Mouse (Mus musculus) hindbrain, postnatal 0 days (tissue): ENCODE data around the gene Mlx. TPM values are rescaled to one million over a fixed set of nuclear protein-coding genes. Genes with fewer than 3 reads are reported as not detected.

Experiments used
- ATAC-seq: fragments of 200-750 bp; cut with Nextera tagmentation; 2 replicates; pipeline ENCODE4 v1.8.0; 2017; ENCODE audit warnings: mild to moderate bottlenecking, moderate TSS enrichment, moderate library complexity
- DNase-seq: peaks from one replicate; pipeline ENCODE4 v3.0.0-alpha.2; 2015; ENCODE audit warnings: low spot score
- H3K27ac ChIP-seq: fragments of 300-500 bp; sonication (generic); 2 replicates; pipeline ENCODE4 v1.5.1; 2014; ENCODE audit warnings: mild to moderate bottlenecking
- H3K27me3 ChIP-seq: fragments of 300-500 bp; sonication (generic); 2 replicates; pipeline ENCODE4 v1.6.1; 2014; ENCODE audit warnings: low read length, mixed read lengths; ENCODE audit not compliant: insufficient read depth
- H3K36me3 ChIP-seq: fragments of 300-500 bp; sonication (generic); 2 replicates; pipeline ENCODE4 v1.6.1; 2014; ENCODE audit warnings: low read length, mixed read lengths; ENCODE audit not compliant: insufficient read depth
- H3K4me1 ChIP-seq: fragments of 300-500 bp; sonication (generic); 2 replicates; pipeline ENCODE4 v1.6.1; 2014; ENCODE audit warnings: antibody characterized with exemption, low read length, mixed read lengths; ENCODE audit not compliant: insufficient read depth
- H3K4me2 ChIP-seq: fragments of 300-500 bp; sonication (generic); 2 replicates; pipeline ENCODE4 v1.6.1; 2014; ENCODE audit warnings: low read depth, mild to moderate bottlenecking, low read length, moderate library complexity, mixed read lengths
- H3K4me3 ChIP-seq: fragments of 300-500 bp; sonication (generic); 2 replicates; pipeline ENCODE4 v1.5.1; 2014; ENCODE audit warnings: low read length
- H3K9ac ChIP-seq: fragments of 300-500 bp; sonication (generic); replicated peaks from 2 replicates; pipeline ENCODE4 v1.6.1; 2014; ENCODE audit warnings: mild to moderate bottlenecking, low read length, moderate library complexity, mixed read lengths
- H3K9me3 ChIP-seq: fragments of 300-500 bp; sonication (generic); 2 replicates; pipeline ENCODE4 v1.6.1; 2016; ENCODE audit warnings: low read length, mixed read lengths
- CTCF ChIP-seq: IDR thresholded peaks from 2 replicates; pipeline ENCODE4 v1.5.1; 2016; ENCODE audit warnings: antibody characterized with exemption, control low read depth, low read depth
- WGBS: fragments of 180-500 bp; shearing (Covaris S2); extraction: QIAGEN DNeasy Blood & Tissue Kit; methylation state at CpG from one replicate; pipeline ENCODE4 v1.1.7; 2014; 5-methylcytosine and 5-hydroxymethylcytosine counted together
- polyA plus RNA-seq: library from polyadenylated mRNA; unstranded; fragments of >200 nt; fragmentation: Nextera tagmentation; extraction: Ambion mirVana; gene quantifications from 2 replicates; pipeline ENCODE4 v1.2.1, GENCODE M21; 2015
- total RNA-seq: library from RNA; depleted of rRNA; stranded (reverse); fragments of >200 nt; gene quantifications from 2 replicates; pipeline ENCODE4 v1.2.3, GENCODE M21; 2014

Mlx gene
- total and polyA plus RNA-seq, 2 experiments from 2014 or later: 42.2 to 58.3 TPM

- H3K9me3 ChIP-seq: no peaks in the 10 kb centered on the region
- H3K27me3 ChIP-seq: no peaks in the 10 kb centered on the region
- H3K4me3 ChIP-seq: no peak overlapping the region
- ATAC-seq (no peak), DNase-seq (no peak)
- WGBS: 79% methylated on average over 4 of the region's 4 CpGs
- no peak overlapping the region for H3K4me2 ChIP-seq
- no peak overlapping the region for H3K9ac ChIP-seq
- H3K4me1 ChIP-seq: no peaks in the 10 kb centered on the region
- H3K36me3 ChIP-seq: peaks cover 19% of the 10 kb centered on the region
- H3K27ac ChIP-seq: peak overlapping the region; percentile 70; the same call in 1 of the 2 replicates
- TF ChIP-seq CTCF: no peak
These were observed 22.6 kb upstream of the Mlx start for GRCm38 (mm10) chr11:101064462-101064861.

- Histone ChIP-seq H3K27ac (no peak overlapping the region), H3K4me2 (no peak overlapping the region), H3K27me3 (no peaks in the 10 kb centered on the region), H3K9ac (no peak overlapping the region), H3K4me1 (no peaks in the 10 kb centered on the region), H3K9me3 (no peaks in the 10 kb centered on the region), H3K4me3 (no peak overlapping the region), H3K36me3 (peaks cover 19% of the 10 kb centered on the region)
- ATAC-seq (no peak), DNase-seq (no peak)
- no peak for TF ChIP-seq CTCF
- 92% methylated on average over 9 of the region's 9 CpGs for WGBS
These were observed 22.1 kb upstream of the Mlx start for GRCm38 (mm10) chr11:101065002-101065401.

DNA sequence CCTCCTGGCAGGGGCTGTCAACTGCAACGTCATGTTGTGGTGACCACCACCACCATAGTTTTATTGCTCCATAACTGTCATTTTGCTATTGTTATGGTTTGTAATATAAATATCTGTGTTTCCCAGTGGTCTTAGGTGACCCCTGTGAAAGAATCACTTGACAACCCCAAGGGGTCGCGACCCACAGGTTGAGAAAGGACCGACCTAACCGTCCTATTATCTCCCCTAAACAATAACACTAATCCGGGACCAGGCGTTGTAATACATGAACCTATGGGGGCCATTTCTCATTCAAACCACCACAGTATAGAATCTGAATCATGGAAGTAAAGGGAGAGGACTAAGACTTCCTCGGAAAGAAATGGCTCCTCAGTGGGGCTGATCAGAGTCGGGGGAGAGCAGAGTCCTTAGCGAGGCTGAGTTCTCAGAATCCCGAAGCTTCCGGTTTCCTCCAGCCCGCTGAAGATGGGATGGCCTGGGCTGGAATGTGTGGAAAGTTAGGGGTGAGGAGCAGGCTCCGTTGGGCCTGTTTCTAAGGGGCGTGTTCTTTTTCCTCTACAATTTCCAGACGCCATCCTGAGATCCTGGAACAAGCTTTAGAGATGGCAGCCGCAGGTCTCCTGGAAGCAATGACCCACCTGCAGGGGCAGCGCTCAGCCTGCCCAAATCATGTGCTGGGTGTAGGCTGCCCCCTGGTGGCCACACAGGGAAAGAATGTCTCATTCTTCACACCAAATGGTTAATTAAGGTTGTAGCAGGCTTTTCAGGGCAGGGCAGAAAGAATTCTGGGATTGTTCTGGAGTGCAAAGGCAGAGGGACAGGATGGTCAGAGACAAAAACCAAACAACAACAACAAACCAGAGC lies 20.3 kb upstream of the Mlx start:
- H3K4me1 ChIP-seq: 0 out of 2 replicates have a peak, but pooled peaks cover 6% of the 10 kb centered on the region
- H3K9ac ChIP-seq: no peak overlapping the region; the same call in 1 of the 2 replicates
- ATAC-seq: peak; percentile 22; the same call in 1 of the 2 replicates
- H3K4me2 ChIP-seq: peak overlapping the region; percentile 51
- DNase-seq: peak; percentile 90
- 21% methylated on average over 18 of the region's 18 CpGs for WGBS
- peak overlapping the region; percentile 24 for H3K4me3 ChIP-seq
- no peaks in the 10 kb centered on the region for H3K27me3 ChIP-seq
- peak; percentile 100 for TF ChIP-seq CTCF
- no peaks in the 10 kb centered on the region for H3K9me3 ChIP-seq
- H3K36me3 ChIP-seq: peaks cover 10% of the 10 kb centered on the region; the same call in 1 of the 2 replicates
- H3K27ac ChIP-seq: peak overlapping the region; percentile 29; the same call in 1 of the 2 replicates

GRCm38 (mm10) chr11:101069391-101070188 lies 17.5 kb upstream of the Mlx start, which contains the start of gene Naglu:
TSS of gene Naglu (plus strand) at chr11:101070012.
- no peaks in the 10 kb centered on the region for H3K9me3 ChIP-seq
- H3K4me1 ChIP-seq: 0 out of 2 replicates have a peak, but pooled peaks cover 6% of the 10 kb centered on the region
- ATAC-seq (peak; percentile 89), DNase-seq (peak; percentile 96)
- TF ChIP-seq CTCF: no peak
- H3K27me3 ChIP-seq: no peaks in the 10 kb centered on the region
- peak within 1 kb of the TSS; percentile 81 for H3K4me3 ChIP-seq
- H3K36me3 ChIP-seq: no peaks in the 10 kb centered on the region
- peak within 1 kb of the TSS; percentile 83 for H3K27ac ChIP-seq
- WGBS: 4% methylated on average over 35 of the region's 35 CpGs
- H3K9ac ChIP-seq: peak within 1 kb of the TSS; percentile 86
- peak within 1 kb of the TSS; percentile 98 for H3K4me2 ChIP-seq

- Histone ChIP-seq H3K27me3 (no peaks in the 10 kb centered on the region), H3K4me1 (0 out of 2 replicates have a peak, but pooled peaks cover 6% of the 10 kb centered on the region), H3K9me3 (no peaks in the 10 kb centered on the region), H3K36me3 (no peaks in the 10 kb centered on the region), H3K9ac (peak overlapping the region; percentile 86), H3K4me3 (peak overlapping the region; percentile 81), H3K4me2 (peak overlapping the region; percentile 98), H3K27ac (peak overlapping the region; percentile 83)
- under 1% methylated on average over 36 of the region's 36 CpGs for WGBS
- no peak for TF ChIP-seq CTCF
- ATAC-seq: peak; percentile 64
- DNase-seq: no peak
These were observed 16.9 kb upstream of the Mlx start for GRCm38 (mm10) chr11:101070189-101070527.

DNA sequence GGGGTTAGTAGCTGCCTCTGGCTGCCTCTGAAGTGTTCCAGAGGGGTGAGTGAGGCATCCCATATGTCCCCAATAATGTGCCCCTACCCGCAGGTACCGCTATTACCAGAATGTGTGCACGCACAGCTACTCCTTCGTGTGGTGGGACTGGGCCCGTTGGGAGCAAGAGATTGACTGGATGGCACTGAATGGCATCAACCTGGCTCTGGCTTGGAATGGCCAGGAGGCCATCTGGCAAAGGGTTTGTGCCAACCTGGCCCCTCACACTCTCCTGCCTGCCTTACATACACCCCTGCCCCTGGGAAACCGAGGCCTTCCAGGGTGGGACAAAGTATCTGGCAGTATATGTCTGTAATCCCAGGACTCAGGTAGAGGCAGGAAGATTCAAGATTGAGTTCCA lies 16.1 kb upstream of the Mlx start:
- DNase-seq (no peak), ATAC-seq (no peak)
- no peak for TF ChIP-seq CTCF
- Histone ChIP-seq H3K36me3 (no peaks in the 10 kb centered on the region), H3K4me3 (peak overlapping the region; percentile 81), H3K9me3 (no peaks in the 10 kb centered on the region), H3K27ac (no peak overlapping the region), H3K27me3 (no peaks in the 10 kb centered on the region), H3K4me1 (0 out of 2 replicates have a peak, but pooled peaks cover 6% of the 10 kb centered on the region), H3K4me2 (peak overlapping the region; percentile 98), H3K9ac (peak overlapping the region; percentile 86)
- WGBS: 60% methylated on average over 6 of the region's 6 CpGs
